Mouse (Mus musculus): ENCODE measurements around the gene Cenpv.
A peak's percentile ranks its signal among the peaks of the same experiment; 100 is the strongest.

Gene Cenpv

DNA sequence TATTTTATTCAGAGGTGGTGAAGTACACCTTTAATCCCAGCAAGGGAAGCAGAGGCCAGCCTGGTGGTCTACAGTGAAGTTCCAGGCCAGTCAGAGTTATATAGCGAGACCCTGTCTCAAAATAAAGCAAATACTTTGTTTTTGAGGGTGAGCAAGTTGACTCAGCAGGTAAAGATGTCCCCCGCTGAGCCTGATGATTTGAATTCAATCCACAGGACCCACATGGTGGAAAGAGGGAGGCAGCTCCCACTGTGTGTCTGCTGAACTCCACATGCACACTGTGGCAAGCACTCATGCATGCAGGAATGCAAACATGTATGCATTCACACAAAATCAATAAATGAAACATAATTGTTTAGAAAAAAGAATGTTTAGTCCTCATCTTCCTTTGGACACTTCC is 40.3 kb downstream of the Cenpv start:
- DNase-seq = no peak

DNA sequence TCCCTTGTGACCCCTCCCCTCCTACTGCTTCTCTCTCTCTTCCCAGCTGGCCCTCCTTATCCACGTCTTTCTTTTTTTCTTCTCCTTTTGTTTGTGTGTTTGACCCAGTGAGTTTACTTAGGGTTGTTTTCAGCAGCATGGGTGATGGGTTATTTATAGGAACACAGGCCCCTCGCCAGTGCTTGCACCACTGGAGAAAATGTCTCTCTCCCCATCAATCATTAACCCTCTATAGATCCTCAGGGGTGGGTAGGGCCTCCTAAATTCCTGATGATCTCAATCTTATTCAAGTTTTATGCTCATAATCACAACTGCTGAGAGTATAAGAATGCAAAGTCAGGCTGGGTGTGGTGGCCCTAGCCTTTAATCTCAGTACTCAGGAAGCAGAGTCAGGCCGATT is 41.9 kb downstream of the Cenpv start:
- DNase-seq = no peak

DNA sequence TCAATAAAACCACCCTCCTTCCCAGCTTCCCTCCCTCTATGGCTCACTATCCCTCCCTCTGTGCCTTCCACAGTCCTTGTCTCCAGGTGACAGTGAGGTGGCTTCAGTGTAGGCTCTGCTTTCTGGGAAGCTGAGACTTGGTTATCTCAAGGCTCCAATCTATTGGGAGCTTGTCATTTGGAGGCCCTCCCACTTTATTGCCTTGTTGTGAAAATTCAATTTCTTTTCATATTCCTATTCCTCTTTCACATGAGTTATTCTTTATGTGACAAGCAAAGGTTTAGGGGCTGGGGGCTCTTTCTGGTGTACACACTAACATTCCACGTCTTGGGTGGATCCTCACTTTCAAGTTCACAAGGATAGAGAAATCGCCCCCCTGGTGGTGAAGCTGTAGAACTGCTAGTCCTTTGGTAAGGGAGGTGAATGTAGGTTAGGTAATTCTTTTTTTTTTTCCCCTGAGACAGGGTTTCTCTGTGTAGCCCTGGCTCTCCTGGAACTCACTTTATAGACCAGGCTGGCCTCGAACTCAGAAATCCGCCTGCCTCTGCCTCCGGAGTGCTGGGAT is 42.8 kb downstream of the Cenpv start:
- peak; percentile 58 for DNase-seq

DNA sequence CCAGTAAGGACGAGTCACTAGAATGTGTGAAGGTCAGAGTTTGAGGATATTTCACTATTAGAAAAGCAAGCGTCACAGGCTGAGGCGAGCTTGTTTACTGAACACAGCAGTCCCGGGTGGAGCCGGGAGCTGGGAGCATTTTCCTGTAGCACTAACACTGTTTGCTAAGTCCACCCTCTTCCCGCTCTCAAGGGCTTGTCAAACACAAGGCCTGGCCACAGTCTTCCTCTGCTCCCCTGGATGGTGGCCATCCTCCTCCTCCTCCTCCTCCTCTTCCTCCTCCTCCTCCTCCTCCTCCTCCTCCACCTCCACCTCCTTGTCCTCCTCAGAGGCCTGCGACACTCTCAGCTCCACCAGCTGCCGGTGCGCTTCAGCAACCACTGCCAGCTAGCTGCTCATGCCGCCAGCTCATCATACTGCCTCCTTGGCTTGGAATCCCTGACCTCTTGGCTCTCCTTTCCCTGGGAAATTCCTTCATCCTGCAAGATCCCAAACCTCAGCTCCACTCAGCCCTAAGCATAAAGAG is 43.7 kb downstream of the Cenpv start:
- peak; percentile 34 for DNase-seq

DNA sequence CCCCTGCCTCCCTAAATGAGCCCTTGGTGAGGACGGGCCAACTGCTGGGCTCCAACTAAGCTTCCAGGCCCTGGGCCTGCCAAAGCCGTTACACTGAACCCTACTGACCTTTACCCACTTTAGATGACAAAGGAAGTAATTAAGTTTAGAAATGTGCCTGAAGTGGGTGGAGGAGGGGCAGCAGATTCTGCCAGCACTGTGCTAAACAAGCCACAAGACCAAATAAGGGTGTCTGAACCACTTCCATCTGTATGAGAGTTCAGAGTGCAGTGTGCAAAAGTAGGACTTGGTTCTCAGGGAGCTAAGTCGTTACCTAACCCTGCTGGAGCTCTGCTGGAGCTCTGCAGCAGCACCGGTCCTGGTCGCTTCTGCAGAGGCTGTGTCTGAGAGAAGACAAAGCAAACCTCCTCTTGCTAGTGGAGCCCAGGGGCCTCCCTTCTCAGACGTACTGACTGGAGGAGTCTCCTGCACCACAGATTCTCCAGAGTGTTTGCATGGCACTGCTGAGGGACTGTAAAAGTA is 44.2 kb downstream of the Cenpv start:
- DNase-seq = peak; percentile 75

DNA sequence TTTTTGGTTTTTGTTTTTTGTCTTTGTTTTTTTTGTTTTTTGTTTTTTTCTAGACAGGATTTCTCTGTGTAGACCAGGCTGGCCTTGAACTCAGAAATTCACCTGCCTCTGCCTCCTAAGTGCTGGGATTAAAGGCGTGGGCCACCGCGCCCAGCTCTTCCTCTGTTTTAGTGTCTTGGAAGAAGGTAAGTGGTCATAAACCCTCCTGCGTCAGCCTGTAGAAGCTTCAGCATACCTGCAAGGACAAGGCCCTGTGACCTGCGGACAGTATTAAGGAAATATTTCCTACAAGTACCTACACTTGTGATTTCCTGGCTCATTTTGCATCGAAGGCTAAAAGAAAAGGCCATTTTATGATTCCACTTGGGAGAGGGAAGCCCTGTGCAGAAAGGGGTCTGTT is 45.4 kb downstream of the Cenpv start:
- DNase-seq = no peak

DNA sequence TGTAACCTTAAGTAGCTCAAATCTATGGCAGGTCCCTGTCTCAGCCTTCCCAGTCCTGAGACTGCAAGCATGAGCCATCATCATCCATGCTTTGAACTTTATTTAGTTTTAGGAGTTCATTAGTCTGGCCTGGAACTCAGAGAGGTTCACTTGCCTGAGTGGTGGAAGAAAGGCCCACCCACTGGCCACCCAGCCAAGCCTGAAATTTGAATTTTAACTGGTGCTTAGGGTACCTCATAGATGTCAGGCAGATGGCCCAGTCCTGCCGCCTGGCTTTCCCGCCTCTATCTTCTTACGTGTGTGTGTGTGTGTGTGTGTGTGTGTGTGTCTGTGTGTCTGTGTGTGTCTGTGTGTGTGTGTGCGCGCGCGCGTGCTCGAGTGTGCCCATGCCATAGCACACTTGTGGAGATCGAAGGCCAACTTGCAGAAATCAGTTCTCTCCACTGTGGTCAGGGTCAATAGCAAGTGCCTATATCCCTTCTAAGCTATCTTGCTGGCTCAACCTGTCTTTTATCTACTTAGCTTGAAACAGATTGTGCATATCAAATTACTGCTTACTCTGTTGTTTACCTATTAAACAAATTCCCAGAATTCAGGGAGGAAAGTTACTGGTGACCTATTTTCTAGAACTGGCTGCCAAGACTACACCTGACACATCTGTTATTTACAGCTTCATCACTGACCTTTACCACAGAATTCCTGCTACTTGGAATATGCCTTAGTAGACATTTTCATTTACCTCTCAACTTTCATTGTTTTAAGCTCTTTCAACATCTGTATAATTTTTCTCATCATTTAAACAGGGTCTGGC is 51.3 kb downstream of the Cenpv start:
- DNase-seq = no peak

DNA sequence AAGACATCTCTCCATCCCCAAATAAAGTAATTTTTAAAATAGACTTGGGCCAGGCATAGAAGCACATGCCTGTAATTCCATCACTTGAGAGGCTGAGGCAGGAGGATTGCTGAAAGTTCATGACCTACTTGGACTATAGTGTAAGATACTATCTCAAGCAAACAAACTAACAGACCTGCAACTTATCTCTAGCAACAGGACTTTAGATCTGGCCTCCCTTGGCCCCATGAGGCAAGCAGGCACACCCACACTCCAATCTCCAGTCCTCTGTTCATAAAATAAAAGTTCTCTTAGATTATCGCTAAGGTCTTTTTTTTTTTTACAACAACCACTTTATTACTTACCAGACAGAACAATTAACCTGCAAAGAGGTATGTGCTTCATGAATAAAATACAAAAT is 52.1 kb downstream of the Cenpv start:
- no peak for DNase-seq

DNA sequence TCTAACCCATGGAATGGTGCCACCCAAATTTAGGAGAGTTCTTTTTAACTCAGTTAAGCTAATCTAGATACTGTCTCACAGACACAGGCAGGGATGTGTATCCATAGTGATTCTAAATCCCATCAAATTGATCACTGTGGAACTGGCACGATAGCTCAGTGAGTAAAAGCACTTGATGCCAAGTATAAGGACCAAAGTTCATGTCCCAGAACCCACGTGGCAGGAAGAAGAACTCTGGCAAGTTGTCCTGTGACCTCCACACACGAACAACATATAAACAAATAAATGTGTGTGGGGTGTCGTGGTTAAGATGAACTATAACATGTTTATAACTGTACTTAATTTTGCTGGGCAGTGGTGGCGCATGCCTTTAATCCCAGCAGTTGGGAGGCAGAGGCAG is 59.5 kb downstream of the Cenpv start:
- no peak for DNase-seq

DNA sequence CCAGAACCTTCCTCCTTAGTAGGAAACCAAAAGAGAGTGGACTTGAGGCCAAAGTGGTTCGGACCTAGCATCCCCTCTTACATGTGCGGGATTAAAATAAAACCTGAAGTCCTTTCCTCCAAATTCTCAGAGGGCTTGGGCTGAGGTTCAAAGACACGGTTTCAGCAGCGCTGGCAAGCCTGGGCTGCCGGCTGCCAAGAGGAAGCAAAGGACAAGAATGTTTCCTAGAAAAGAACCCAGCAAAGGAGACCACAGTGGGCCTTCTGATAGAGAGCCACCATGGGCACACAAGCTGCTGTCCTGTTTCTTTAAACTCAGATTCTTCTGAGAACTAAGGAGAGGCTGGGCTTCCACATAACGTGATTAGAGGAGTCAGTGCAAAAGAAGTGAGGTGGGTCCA is 60.1 kb downstream of the Cenpv start:
- DNase-seq = no peak

DNA sequence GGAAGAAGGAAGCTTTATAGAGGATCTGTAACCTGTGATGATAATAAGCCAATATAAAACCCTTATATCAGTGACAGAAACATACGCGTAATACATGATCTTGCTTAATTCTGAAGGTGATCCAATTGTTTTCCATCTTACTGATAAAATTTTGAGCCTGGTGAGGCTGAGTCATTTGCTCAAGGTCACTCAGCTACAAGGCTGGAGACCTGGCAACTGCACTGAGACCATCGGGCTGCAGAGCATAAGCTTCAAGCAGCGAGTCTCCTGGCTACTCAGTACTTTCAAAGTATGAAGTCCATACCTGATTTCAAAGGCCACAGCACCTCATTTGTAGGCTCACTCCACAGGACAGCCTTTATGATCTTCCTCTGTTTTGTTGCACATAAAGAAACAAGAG is 62.9 kb downstream of the Cenpv start:
- DNase-seq = no peak

Measured in thymus, postnatal 14 days (tissue).